Mouse (Mus musculus) frontal cortex, postnatal 14 days (tissue): Measurements from ENCODE around the gene Serpinh1.
"Not testable (repeated sequence)": the region's sequence is repeated elsewhere in the genome, so short reads cannot be mapped to it uniquely, and the experiment has no call there.

ENCODE experiments used
- DNase-seq, 2 experiments: peaks; one replicate each; pipeline ENCODE4 v3.0.0; 2022; ENCODE audit warnings: low spot score in 2 of 2

The Serpinh1 gene

DNA sequence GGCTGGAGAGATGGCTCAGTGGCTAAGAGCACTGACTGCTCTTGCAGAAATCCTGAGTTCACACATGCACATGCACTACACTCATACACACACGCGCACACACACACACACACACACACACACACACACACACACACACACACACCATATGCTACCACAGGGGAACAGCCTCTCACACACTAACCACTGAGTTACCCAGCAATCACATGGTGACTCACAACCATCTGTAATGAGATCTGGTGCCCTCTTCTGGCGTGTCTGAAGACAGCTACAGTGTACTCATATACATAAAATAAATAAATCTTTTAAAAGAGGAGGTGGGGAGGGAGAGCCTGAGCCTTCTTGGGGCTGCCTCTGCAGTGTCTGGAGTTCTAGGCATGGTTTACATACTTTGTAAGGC, 21.3 kb upstream of the Serpinh1 start:
- DNase-seq: not testable (repeated sequence)

DNA sequence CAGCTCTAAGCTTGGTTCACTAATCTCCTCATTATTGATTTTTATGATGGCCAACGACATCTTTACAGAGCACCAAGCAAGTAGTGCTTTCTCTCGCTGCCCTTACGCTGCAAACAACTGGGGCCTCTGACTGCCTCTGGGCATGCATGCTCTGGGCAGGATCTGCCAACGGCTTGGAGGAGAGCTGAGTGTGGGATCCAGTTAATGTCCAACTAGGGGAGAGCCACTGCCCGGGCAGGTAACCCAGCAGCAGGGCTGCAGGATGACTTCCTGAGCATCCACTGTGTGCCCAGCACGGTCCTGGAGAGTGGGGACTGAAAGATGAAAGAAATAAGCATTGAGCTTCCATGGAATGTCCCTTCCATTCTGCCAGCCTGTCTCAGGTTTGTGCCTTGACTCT, 13.7 kb upstream of the Serpinh1 start:
- no peak for DNase-seq

- DNase-seq: peak in 1 of 2 experiments; percentile 72
These were observed 12.0 kb upstream of the Serpinh1 start for GRCm38 (mm10) chr7:99365069-99365468.

DNA sequence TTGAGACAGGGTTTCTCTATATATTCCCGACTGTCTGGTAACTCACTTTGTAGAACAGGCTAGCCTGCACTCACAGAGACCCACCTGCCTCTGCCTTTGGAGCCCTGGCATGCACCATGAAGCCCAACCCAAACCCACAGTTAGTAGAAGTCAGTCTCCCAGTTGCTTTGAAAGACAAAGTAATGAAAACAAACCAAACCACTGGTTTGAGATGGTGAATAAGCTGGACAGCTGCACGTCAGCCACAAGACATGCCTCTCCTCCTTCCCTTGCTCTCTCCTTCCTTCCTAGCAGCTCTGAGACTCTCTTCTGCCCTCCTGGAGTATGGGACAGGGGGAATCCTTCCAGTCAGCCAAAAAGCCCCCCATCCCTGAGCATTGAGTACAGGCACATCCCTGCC, 9.1 kb upstream of the Serpinh1 start:
- no peak for DNase-seq

DNA sequence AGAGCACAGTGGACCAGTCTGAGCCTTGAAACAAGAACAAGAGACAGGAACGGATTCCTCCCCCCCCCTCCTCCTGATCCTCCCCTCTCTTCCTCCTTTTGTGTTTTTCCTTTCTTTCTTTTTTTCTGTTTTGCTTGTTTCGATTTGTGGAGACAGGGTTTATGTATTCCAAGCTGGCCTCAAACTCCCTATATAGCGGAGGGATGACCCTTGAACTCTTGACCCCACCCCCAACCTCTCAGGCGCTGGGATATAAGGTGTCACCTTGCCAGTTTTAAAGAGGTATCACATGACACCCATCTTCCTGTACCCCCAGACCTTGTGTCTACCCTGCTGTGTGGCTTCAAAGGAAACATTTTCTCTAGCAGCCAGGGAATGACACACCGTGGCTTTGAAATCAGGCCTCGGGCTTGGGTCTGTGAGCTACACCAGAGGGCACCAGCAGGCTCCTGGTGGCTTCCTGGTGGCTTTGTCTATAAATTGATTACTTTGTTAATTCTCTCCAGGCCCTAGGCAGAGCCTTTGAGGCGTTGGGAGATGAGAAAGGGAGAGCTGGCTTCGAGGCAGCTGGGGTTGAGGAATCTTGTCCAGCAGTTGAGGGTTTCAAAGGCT, 7.9 kb upstream of the Serpinh1 start:
- no peak for DNase-seq

- peak in 1 of 2 experiments; percentile 83 for DNase-seq
These were observed 7.2 kb upstream of the Serpinh1 start for GRCm38 (mm10) chr7:99360021-99360802.

DNA sequence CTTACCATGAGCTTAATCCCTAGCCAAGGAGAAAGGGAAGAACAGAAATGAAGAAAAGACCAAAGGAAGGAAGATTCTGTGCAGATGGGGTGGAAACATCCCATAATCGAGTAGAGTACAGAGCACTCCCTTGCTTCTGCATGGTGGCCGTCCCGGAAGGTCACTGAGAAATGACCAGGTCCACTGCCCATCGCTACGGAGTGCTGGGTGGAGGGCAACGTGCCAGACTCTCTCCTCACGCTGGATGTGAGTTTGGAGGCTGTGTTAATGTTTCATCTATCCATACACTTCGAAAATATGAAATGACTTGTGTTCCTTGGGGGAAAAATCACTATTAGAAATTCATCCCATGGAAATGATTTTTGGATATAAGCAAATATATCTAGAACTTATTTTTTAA, 5.3 kb upstream of the Serpinh1 start:
- DNase-seq: no peak

- no peak for DNase-seq
These were observed 4.2 kb upstream of the Serpinh1 start for GRCm38 (mm10) chr7:99357201-99357600.

GRCm38 (mm10) chr7:99356244-99356930, 3.3 kb upstream of the Serpinh1 start:
- no peak for DNase-seq

DNA sequence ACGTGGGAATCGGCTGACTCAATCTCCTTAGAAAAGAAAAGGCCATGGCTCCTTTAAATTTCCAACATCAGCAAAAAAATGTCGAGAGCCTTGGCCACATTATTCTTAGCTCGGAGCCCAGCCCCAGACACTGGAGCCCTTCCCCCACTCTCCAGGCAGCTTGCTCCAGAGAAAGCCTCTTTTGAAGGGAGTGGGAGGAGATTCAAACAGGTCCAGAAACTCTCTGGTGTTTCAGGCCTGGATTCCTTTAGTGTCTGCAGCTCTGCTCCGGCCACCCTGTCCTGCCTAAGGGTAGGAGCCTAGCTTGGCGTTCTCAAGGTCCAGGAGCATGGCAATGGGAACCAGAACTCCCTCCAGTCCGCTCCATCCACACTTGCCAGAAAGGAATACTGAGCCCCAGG, 2.7 kb upstream of the Serpinh1 start:
- peak; percentile 56 to 65 for DNase-seq

- no peak for DNase-seq
These were observed 1.1 kb downstream of the Serpinh1 start for GRCm38 (mm10) chr7:99351802-99352517.

GRCm38 (mm10) chr7:99351104-99351801, 1.8 kb downstream of the Serpinh1 start:
- DNase-seq: no peak

DNA sequence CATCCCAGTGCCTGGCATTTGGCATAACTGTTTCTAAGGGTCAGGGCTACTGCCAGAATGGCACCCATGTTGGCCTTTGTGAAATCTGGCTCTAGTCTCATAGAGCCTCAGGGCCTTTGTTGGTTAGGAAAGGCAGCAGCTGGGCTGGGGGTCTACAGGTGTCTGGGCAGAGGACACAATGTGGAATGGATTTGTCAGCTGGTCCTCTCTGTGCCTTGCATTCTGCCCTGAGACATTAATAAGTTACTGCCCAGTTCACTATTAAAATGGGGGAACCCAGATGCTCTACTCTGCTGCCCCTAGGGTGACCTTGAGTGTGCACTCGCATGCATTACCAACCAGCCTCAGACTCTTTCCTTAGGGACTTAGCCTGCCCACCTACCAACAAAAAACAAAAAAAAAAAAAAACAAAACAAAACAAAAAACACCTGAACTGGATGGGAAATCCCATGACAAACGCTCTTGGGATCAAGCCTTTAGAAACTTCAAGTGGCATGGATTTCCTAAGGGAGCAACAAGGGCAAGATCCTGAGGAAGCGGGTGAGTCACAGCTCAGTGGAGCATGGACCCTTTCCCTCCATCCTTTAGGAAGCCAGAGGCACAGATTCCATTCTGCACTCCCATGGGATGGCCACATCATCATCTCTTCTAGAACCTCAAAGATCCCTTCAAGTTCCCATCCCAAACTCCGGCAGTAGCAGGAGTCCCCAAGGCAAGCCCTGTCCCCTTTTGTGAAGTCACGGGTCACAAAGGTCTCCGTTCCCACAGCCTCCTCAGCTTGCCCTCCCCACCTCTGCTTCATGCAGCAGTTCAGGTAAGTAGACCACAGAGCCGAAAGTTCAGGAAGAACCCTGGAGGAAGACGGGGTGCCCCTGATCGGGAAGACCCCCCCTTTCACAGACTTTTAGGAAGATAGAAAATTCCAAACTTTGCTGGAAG, 3.0 kb downstream of the Serpinh1 start:
- DNase-seq: no peak

DNA sequence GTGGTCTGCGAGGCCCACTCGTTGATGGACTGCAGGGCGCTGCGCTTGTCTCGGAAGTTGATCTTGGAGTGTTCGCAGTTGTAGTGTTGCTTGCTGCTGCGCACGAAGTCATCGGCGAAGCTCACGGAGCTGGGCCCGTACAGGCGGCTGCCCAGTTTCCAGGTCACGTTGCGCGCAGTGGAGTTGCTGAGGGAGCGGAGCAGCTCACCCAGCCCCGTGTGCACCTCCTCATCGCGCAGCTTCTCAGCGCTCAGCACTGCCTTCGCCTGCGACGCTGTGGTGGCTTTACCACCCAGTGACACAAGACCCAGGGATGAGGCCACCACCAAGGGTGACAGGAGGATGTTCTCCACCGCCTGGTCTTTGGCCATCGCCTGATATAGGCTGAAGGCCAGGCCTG, 4.2 kb downstream of the Serpinh1 start:
- no peak for DNase-seq

DNA sequence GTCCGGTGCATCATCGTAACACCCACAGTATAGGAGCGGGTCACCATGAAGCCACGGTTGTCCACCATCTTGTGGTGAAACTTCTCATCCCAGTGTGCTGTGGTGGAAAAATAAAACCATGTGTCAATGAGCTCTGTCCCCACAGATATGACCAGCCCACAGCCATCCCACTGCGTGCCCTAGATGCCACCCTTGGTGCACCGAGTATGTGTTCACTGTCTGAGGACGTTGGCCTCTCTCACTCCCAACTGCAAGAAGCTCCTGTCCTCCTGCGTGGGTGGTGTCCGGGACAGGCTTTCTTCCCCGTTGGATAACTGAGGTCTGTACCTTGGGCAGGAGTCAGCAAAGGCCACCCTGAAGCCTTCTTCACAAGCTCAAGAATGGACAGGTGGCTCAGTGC, 5.8 kb downstream of the Serpinh1 start:
- DNase-seq: no peak

GRCm38 (mm10) chr7:99343577-99343976, 9.5 kb downstream of the Serpinh1 start:
- DNase-seq: no peak

DNA sequence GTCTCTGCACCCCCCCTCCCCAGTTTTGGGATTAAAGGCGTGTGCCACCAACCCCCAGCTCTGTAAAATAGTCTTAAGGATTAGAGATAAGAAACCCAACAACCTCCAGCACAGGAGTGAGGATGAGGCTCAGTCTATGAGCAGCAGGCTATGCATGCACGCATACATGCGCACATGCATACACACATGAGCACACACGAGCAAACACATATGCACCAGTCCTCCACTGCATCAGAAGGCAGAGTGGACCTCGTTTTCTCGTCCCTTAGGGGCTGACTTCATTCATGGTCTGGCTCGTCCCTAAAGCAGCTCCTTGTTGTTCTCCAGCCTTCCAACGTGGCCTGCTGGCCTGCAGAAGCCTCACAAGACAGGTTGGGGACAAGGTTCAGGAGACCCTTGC, 12.3 kb downstream of the Serpinh1 start:
- DNase-seq: no peak

DNA sequence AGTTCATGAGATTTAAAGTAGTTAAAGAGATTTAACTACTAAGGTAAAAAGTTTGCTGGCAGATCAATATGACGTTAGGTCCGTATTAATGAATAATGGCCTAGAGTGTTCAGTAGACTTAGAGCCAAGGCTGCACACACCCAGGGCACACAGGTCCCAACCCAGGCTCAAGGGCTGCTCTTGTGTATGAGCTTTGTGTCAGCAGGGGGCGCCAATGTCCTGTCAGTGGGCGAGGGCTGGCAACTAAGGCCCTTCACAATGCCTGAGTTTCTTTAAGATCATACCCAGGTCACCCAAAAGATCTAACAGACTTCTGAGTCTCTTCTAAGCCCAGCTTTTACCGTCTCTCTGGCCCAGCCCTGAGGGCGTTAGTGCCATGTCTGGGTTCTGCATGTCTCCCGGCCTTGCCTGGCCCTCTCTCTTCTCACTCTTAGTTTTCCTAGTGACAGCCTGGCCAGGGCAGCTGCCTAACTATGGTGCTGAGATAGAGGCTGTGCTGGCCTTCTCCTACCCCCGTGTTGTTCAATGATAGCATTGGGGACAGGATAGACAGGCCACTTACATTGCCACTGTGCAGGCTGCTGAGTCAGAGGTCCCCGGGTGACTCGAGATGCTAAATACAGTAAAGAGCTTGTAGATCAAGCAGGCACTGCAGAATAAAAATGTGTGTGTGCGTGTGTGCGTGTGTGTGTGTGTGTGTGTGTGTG, 20.1 kb downstream of the Serpinh1 start:
- peak; percentile 40 to 60 for DNase-seq

DNA sequence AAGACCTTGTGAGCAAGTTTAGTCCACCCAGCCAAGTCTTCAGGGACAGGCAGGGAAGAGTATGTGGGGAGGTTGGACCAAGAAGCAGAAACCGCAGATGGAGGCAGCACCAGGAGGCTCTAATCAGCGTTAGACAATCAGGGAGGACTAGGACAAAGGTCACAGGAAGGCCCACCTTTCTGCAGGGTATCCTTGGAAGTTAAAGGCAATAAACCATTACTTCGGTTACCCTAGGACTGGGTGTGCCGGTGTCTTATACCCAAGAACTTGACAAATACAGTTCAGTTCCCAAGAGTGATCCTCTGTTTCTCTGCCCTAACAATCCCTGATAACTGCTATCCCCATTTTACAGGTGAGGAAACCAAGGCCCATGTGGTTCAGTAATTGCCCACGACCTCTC, 23.0 kb downstream of the Serpinh1 start:
- DNase-seq: no peak

- DNase-seq: no peak
These were observed 24.2 kb downstream of the Serpinh1 start for GRCm38 (mm10) chr7:99328847-99329246.
